8 mouse cellular contexts compared by ENCODE assay signal in the genomic region with DNA sequence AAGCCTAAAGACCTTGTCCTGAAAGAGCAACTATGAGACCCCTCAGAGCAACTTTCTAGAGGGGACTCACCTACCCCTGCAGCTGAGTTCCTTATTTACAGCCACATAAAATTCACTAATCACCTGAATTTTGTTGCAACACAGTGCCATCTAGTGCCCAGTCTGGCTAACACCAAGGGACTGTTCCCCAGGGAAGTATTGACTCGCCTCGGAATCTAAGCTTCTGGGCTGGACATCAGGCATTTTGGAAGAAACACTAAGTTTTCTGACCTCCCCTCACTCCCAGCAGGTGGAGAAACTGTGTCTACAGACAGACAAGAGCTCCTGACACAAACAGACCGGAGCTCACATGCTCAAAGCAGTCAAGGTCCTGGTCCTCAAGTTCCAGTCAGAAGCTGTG.
DNase-seq lines count a peak whose midpoint lies in the region; ATAC-seq and TF ChIP-seq lines count a peak whose summit lies in the region.

No protein-coding gene starts in this region.

- no peaks in the 10 kb centered on the region for H3K36me3 ChIP-seq in kidney, embryonic 16.5 days (ENCODE audit: insufficient read depth, low read length)

- DNase-seq in 416B (ENCODE audit: low read depth) (peak; percentile 74), Patski (ENCODE audit: low read depth, low spot score) (peak; percentile 12)
- peak; percentile 90 to 91 for DNase-seq in cerebellum, postnatal 14 days
- peak; percentile 68 to 82 for DNase-seq in frontal cortex, postnatal 36 days (ENCODE audit: low spot score in 2 of 2)
- DNase-seq in lung, adult 2 months = peak; percentile 57
- DNase-seq in retina, adult 2 months (ENCODE audit: low read depth, low spot score) = peak; percentile 28
- peak; percentile 75 for DNase-seq in thymus, postnatal 4 days

- CTCF ChIA-PET in Patski (lab: Charles Lee) = interaction anchor here (1.1 to 4.1 kb wide), 7 partner anchors 11 to 1040 kb away, joined by 3 to 17 read pairs (median 4); no protein-coding TSS in a partner anchor

- ATAC-seq in Patski = peak; percentile 67
- ATAC-seq in kidney, embryonic 16.5 days (ENCODE audit: low FRiP score, low TSS enrichment) = peak; percentile 59; the same call in 1 of the 2 replicates

- peaks cover 7% of the 10 kb centered on the region for H3K27me3 ChIP-seq in Patski
- H3K27me3 ChIP-seq in kidney, embryonic 16.5 days (ENCODE audit: insufficient read depth, low read length) = no peaks in the 10 kb centered on the region

- in situ Hi-C loops in Patski (cut with MboI; ENCODE audit: low pct_unique_long_range_greater_than_20kb) = loop anchor here (10.0 kb wide), 2 partner anchors 977 to 1047 kb away; a partner anchor contains a TSS

- no peaks in the 10 kb centered on the region for H3K9me3 ChIP-seq in kidney, embryonic 16.5 days (ENCODE audit: low read length)

- H3K9ac ChIP-seq in kidney, embryonic 16.5 days (replicated peaks; ENCODE audit: low read length) = no peak overlapping the region

- no peak overlapping the region for H3K27ac ChIP-seq in kidney, embryonic 16.5 days (ENCODE audit: low read length)

- peak; percentile 81 for TF ChIP-seq CTCF in Patski (IDR thresholded peaks at IDR 0.05)
- peak; percentile 66 for TF ChIP-seq CTCF in lung, adult 2 months (IDR thresholded peaks at IDR 0.05; ENCODE audit: insufficient read depth, low read length)

- 6% methylated on average over 3 of the region's 3 CpGs for WGBS in kidney, embryonic 16.5 days
- 2% methylated on average over 3 of the region's 3 CpGs for WGBS in lung, adult 2 months

- no peak overlapping the region for H3K4me2 ChIP-seq in kidney, embryonic 16.5 days (replicated peaks; ENCODE audit: low read depth, low read length)

- POLR2A ChIA-PET in Patski (lab: Charles Lee) = interaction anchor here (0.8 kb wide), 1 partner anchor 972 kb away, joined by 6 read pairs; no protein-coding TSS in a partner anchor

- TF ChIP-seq POLR2A in lung, adult 2 months (IDR thresholded peaks at IDR 0.05; ENCODE audit: borderline replicate concordance, extremely low read depth, low read depth, low read length) = no peak

- H3K4me3 ChIP-seq in kidney, embryonic 16.5 days (ENCODE audit: low read length) = no peak overlapping the region
- no peak overlapping the region for H3K4me3 ChIP-seq in lung, adult 2 months (replicated peaks; ENCODE audit: extremely low read depth, low read depth, low read length)

- peaks cover 9% of the 10 kb centered on the region for H3K4me1 ChIP-seq in kidney, embryonic 16.5 days (ENCODE audit: insufficient read depth, low read length)
- H3K4me1 ChIP-seq in lung, adult 2 months (ENCODE audit: control insufficient read depth, insufficient read depth, low read length) = no peaks in the 10 kb centered on the region

Comparison
In these comparisons a context has a peak if more than half of its experiments do, and no peak if none do; other contexts are left out.
1. DNase-seq: peak in every context shown above with its lines; median percentile 90 in cerebellum, postnatal 14 days; 75 in frontal cortex, postnatal 36 days; 75 in thymus, postnatal 4 days; 74 in 416B; 57 in lung, adult 2 months; 28 in retina, adult 2 months; 12 in Patski.